Comparison of ENCODE assay signal across 8 mouse cellular contexts in the genomic region with DNA sequence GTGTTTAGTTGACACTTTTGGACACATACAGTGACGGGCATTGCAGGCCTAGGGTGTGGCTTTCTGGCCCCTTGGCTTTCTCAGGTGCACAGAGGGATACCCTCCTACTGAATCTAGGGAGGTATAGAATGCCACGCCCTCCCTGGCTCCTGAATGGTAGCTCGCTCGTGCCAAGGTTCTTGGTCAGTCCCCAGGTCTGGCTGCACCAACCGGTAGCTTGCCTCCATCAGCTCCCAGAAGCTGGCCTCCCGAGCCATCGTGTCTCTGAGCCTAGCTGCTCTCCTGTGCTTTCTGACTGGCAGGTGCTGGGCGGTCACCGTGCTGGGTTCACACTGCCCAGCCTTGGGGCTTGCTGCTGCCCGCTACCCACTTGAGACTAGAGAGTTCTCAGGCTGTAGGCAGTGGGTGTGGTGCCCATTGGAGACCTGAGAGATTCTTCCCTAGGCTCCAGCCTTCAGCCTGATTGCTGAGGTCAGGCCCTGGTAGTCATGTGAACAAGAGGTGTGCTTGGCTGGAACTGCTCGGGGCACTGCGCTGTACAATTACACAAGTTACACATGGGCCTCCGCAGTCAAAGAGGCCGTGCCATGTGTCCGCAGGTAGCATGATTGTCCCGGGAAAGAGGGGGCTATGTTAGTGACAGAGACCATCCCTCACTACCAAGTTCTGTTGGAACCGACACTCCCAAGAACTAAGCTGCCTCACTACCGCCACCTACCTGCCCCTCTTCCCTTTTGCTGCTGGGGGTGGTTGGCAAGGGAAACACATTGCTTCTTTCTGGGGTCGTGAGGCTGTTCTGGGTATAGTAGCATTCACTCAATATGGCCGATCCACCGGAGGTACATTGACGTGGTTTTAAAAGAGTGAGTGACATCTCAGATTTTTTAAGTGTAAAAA. TPM values are rescaled to one million over a fixed set of nuclear protein-coding genes. Genes with fewer than 3 reads are reported as not detected.
DNase-seq lines count a peak whose midpoint lies in the region; ATAC-seq lines count a peak whose summit lies in the region.

No protein-coding gene starts in this region.

- H3K4me3 ChIP-seq in heart, embryonic 10.5 days = no peak overlapping the region

- WGBS in heart, embryonic 10.5 days = 77% methylated on average over 22 of the region's 22 CpGs

- H3K4me1 ChIP-seq in heart, embryonic 10.5 days = peaks cover 99% of the 10 kb centered on the region

- no peaks in the 10 kb centered on the region for H3K27me3 ChIP-seq in heart, embryonic 10.5 days (ENCODE audit: insufficient read depth, poor library complexity, severe bottlenecking)
- no peaks in the 10 kb centered on the region for H3K27me3 ChIP-seq in splenic B cell, adult 2 months (ENCODE audit: control insufficient read depth, insufficient read depth, low read length, poor library complexity, severe bottlenecking)

- H3K36me3 ChIP-seq in heart, embryonic 10.5 days = peaks cover 30% of the 10 kb centered on the region
- H3K36me3 ChIP-seq in splenic B cell, adult 2 months (ENCODE audit: control insufficient read depth, insufficient read depth, low read length, poor library complexity, severe bottlenecking) = peaks cover 6% of the 10 kb centered on the region; the same call in 1 of the 2 replicates

- peak overlapping the region; percentile 85 for H3K27ac ChIP-seq in heart, embryonic 10.5 days

- H3K9me3 ChIP-seq in heart, embryonic 10.5 days = no peaks in the 10 kb centered on the region

- no peak for DNase-seq in heart, embryonic 10.5 days (ENCODE audit: low spot score)
- DNase-seq in heart, postnatal 36 days = no peak
- DNase-seq in B cell, adult 2 months = peak; percentile 49 to 57
- DNase-seq in cerebellum, postnatal 25 days = peak; percentile 57 to 74
- DNase-seq in induced T-regulatory cell, adult 2 months (ENCODE audit: low read depth) = peak; percentile 39
- DNase-seq in splenic B cell, adult 2 months (ENCODE audit: low read depth, low spot score) = peak; percentile 39
- no peak for DNase-seq in gastrocnemius, postnatal 25 days

- no peak for ATAC-seq in monocyte, adult 5-6 weeks (replicated peaks; ENCODE audit: insufficient number of reproducible peaks, low FRiP score, low TSS enrichment, poor library complexity, severe bottlenecking)

- intact Hi-C loops in heart, postnatal 36 days (cut with DNase I) = loop anchor here (2.0 kb wide), 1 partner anchor 21 kb away; no protein-coding TSS in a partner anchor

RNA-seq across cellular contexts. Expression of gene Gins2, which starts 27.3 kb away (rescaled TPM):
- 106 and 125 TPM in 2 replicates for polyA plus RNA-seq in heart, embryonic 10.5 days (2016; fragmentation: Nextera tagmentation; extraction: Ambion mirVana)
- 1 to 10 TPM in 1 of 2 experiments, under 1 TPM in 1; 0.86 to 1.7 TPM for total RNA-seq in heart, postnatal 36 days (2021)
- 1 to 10 TPM; 1.0 to 1.3 TPM for total RNA-seq in gastrocnemius, postnatal 25 days (2021)
- 1.1 to 3.2 TPM (median 1.3 TPM) in 3 replicates for total RNA-seq in monocyte, adult 5-6 weeks (2017)

Comparison
In these comparisons a context has a peak if more than half of its experiments do, and no peak if none do; other contexts are left out.
1. DNase-seq: peak in B cell, adult 2 months (2 of 2), cerebellum, postnatal 25 days (2 of 2), induced T-regulatory cell, adult 2 months (single experiment) and splenic B cell, adult 2 months (single experiment); none in heart, embryonic 10.5 days (single experiment), heart, postnatal 36 days (0 of 2) and gastrocnemius, postnatal 25 days (single experiment).